Mouse (Mus musculus): ENCODE data around the gene Rplp0. TPM values are rescaled to one million over a fixed set of nuclear protein-coding genes. Genes with fewer than 3 reads are reported as not detected.
"Not testable (repeated sequence)": the region's sequence is repeated elsewhere in the genome, so short reads cannot be mapped to it uniquely, and the experiment has no call there.

Gene Rplp0
- polyA plus RNA-seq (2016; fragmentation: Nextera tagmentation; extraction: Ambion mirVana), result 1,223 and 1,345 TPM in 2 replicates

- Histone ChIP-seq H3K9me3 (no peaks in the 10 kb centered on the region), H3K4me1 (peaks cover 20% of the 10 kb centered on the region), H3K27ac (peak within 1 kb of the TSS; percentile 97), H3K4me3 (peak within 1 kb of the TSS; percentile 87), H3K36me3 (peaks cover 42% of the 10 kb centered on the region), H3K27me3 (ENCODE audit: insufficient read depth, poor library complexity, severe bottlenecking) (no peaks in the 10 kb centered on the region)
- DNase-seq (ENCODE audit: low spot score), result peak; percentile 100
- WGBS, result under 1% methylated on average over 78 of the region's 78 CpGs
Measured at GRCm38 (mm10) chr5:115559237-115560101, at the start of gene Rplp0. Gene Rplp0, plus strand, starts transcription at chr5:115559467.

GRCm38 (mm10) chr5:115509790-115510689, 49.2 kb upstream of the Rplp0 start:
- Histone ChIP-seq H3K4me3 (0 out of 2 replicates have a peak overlapping the region, but pooled peaks have one; percentile 27), H3K27ac (peak overlapping the region; percentile 69; the same call in 1 of the 2 replicates), H3K9me3 (no peaks in the 10 kb centered on the region), H3K4me1 (peaks cover 62% of the 10 kb centered on the region), H3K36me3 (peaks cover 9% of the 10 kb centered on the region; the same call in 1 of the 2 replicates), H3K27me3 (ENCODE audit: insufficient read depth, poor library complexity, severe bottlenecking) (no peaks in the 10 kb centered on the region)
- no peak for DNase-seq (ENCODE audit: low spot score)
- 69% methylated on average over 15 of the region's 15 CpGs for WGBS

GRCm38 (mm10) chr5:115512375-115512774, 46.9 kb upstream of the Rplp0 start:
- H3K27ac ChIP-seq, result no peak overlapping the region
- H3K36me3 ChIP-seq, result peaks cover 13% of the 10 kb centered on the region
- H3K27me3 ChIP-seq (ENCODE audit: insufficient read depth, poor library complexity, severe bottlenecking), result no peaks in the 10 kb centered on the region
- no peak overlapping the region for H3K4me3 ChIP-seq
- WGBS, result 87% methylated on average over 7 of the region's 7 CpGs
- H3K9me3 ChIP-seq, result no peaks in the 10 kb centered on the region
- no peak for DNase-seq (ENCODE audit: low spot score)
- peaks cover 66% of the 10 kb centered on the region for H3K4me1 ChIP-seq

GRCm38 (mm10) chr5:115513246-115513645, 46.0 kb upstream of the Rplp0 start:
- H3K36me3 ChIP-seq, result peaks cover 17% of the 10 kb centered on the region
- peak overlapping the region; percentile 18; the same call in 1 of the 2 replicates for H3K27ac ChIP-seq
- peaks cover 57% of the 10 kb centered on the region for H3K4me1 ChIP-seq
- no peak for DNase-seq (ENCODE audit: low spot score)
- H3K27me3 ChIP-seq (ENCODE audit: insufficient read depth, poor library complexity, severe bottlenecking), result no peaks in the 10 kb centered on the region
- WGBS, result 93% methylated on average over 14 of the region's 14 CpGs
- H3K9me3 ChIP-seq, result no peaks in the 10 kb centered on the region
- no peak overlapping the region for H3K4me3 ChIP-seq

GRCm38 (mm10) chr5:115513721-115514120, 45.5 kb upstream of the Rplp0 start:
- peak overlapping the region; percentile 18; the same call in 1 of the 2 replicates for H3K27ac ChIP-seq
- no peaks in the 10 kb centered on the region for H3K9me3 ChIP-seq
- WGBS, result 94% methylated on average over 16 of the region's 16 CpGs
- no peaks in the 10 kb centered on the region for H3K27me3 ChIP-seq (ENCODE audit: insufficient read depth, poor library complexity, severe bottlenecking)
- no peak for DNase-seq (ENCODE audit: low spot score)
- no peak overlapping the region for H3K4me3 ChIP-seq
- H3K4me1 ChIP-seq, result peaks cover 53% of the 10 kb centered on the region
- H3K36me3 ChIP-seq, result peaks cover 19% of the 10 kb centered on the region

GRCm38 (mm10) chr5:115514346-115514745, 44.9 kb upstream of the Rplp0 start:
- DNase-seq (ENCODE audit: low spot score), result no peak
- H3K9me3 ChIP-seq, result no peaks in the 10 kb centered on the region
- H3K27ac ChIP-seq, result peak overlapping the region; percentile 85
- H3K4me3 ChIP-seq, result peak overlapping the region; percentile 15; the same call in 1 of the 2 replicates
- peaks cover 19% of the 10 kb centered on the region for H3K36me3 ChIP-seq
- WGBS, result 92% methylated on average over 6 of the region's 6 CpGs
- H3K4me1 ChIP-seq, result peaks cover 51% of the 10 kb centered on the region
- H3K27me3 ChIP-seq (ENCODE audit: insufficient read depth, poor library complexity, severe bottlenecking), result no peaks in the 10 kb centered on the region

- peaks cover 46% of the 10 kb centered on the region for H3K4me1 ChIP-seq
Measured at GRCm38 (mm10) chr5:115514896-115515587, 44.2 kb upstream of the Rplp0 start.

GRCm38 (mm10) chr5:115516081-115516907, 43.0 kb upstream of the Rplp0 start:
- 68% methylated on average over 32 of the region's 32 CpGs for WGBS
- no peaks in the 10 kb centered on the region for H3K9me3 ChIP-seq
- H3K4me1 ChIP-seq, result peaks cover 55% of the 10 kb centered on the region
- H3K4me3 ChIP-seq, result 0 out of 2 replicates have a peak overlapping the region, but pooled peaks have one; percentile 9
- H3K27me3 ChIP-seq (ENCODE audit: insufficient read depth, poor library complexity, severe bottlenecking), result no peaks in the 10 kb centered on the region
- peaks cover 19% of the 10 kb centered on the region for H3K36me3 ChIP-seq
- H3K27ac ChIP-seq, result peak overlapping the region; percentile 85
- no peak for DNase-seq (ENCODE audit: low spot score)

More at GRCm38 (mm10) chr5:115514896-115515587, 44.2 kb upstream of the Rplp0 start:
- peaks cover 19% of the 10 kb centered on the region for H3K36me3 ChIP-seq
- DNase-seq (ENCODE audit: low spot score), result no peak
- H3K9me3 ChIP-seq, result no peaks in the 10 kb centered on the region
- H3K4me3 ChIP-seq, result peak overlapping the region; percentile 15; the same call in 1 of the 2 replicates
- peak overlapping the region; percentile 85 for H3K27ac ChIP-seq
- no peaks in the 10 kb centered on the region for H3K27me3 ChIP-seq (ENCODE audit: insufficient read depth, poor library complexity, severe bottlenecking)
- 65% methylated on average over 20 of the region's 20 CpGs for WGBS

- no peak overlapping the region for H3K4me3 ChIP-seq
- WGBS, result 84% methylated on average over 7 of the region's 7 CpGs
- H3K9me3 ChIP-seq, result no peaks in the 10 kb centered on the region
- DNase-seq (ENCODE audit: low spot score), result no peak
- H3K36me3 ChIP-seq, result peaks cover 19% of the 10 kb centered on the region
- H3K4me1 ChIP-seq, result peaks cover 56% of the 10 kb centered on the region
- no peak overlapping the region; the same call in 1 of the 2 replicates for H3K27ac ChIP-seq
- H3K27me3 ChIP-seq (ENCODE audit: insufficient read depth, poor library complexity, severe bottlenecking), result no peaks in the 10 kb centered on the region
Measured at GRCm38 (mm10) chr5:115516908-115517307, 42.4 kb upstream of the Rplp0 start.

- Histone ChIP-seq H3K4me3 (no peak overlapping the region), H3K9me3 (no peaks in the 10 kb centered on the region), H3K4me1 (peaks cover 60% of the 10 kb centered on the region), H3K27ac (no peak overlapping the region), H3K27me3 (ENCODE audit: insufficient read depth, poor library complexity, severe bottlenecking) (no peaks in the 10 kb centered on the region), H3K36me3 (peaks cover 19% of the 10 kb centered on the region)
- DNase-seq (ENCODE audit: low spot score), result no peak
- WGBS, result 93% methylated on average over 9 of the region's 9 CpGs
Measured at GRCm38 (mm10) chr5:115517501-115517900, 41.8 kb upstream of the Rplp0 start.

GRCm38 (mm10) chr5:115518214-115518613, 41.1 kb upstream of the Rplp0 start:
- Histone ChIP-seq H3K36me3 (peaks cover 16% of the 10 kb centered on the region), H3K4me1 (peaks cover 67% of the 10 kb centered on the region)
- 97% methylated on average over 7 of the region's 8 CpGs for WGBS
- not testable (repeated sequence) for DNase-seq (ENCODE audit: low spot score); H3K27me3 ChIP-seq (ENCODE audit: insufficient read depth, poor library complexity, severe bottlenecking); H3K4me3 ChIP-seq; H3K9me3 ChIP-seq; H3K27ac ChIP-seq
